Mouse (Mus musculus): ENCODE measurements around the gene 1700025C18Rik. TPM values are rescaled to one million over a fixed set of nuclear protein-coding genes. Genes with fewer than 3 reads are reported as not detected.

Gene 1700025C18Rik
- polyA plus RNA-seq (2014; fragmentation: Nextera tagmentation; extraction: Ambion mirVana), result not detected in 2 replicates

DNA sequence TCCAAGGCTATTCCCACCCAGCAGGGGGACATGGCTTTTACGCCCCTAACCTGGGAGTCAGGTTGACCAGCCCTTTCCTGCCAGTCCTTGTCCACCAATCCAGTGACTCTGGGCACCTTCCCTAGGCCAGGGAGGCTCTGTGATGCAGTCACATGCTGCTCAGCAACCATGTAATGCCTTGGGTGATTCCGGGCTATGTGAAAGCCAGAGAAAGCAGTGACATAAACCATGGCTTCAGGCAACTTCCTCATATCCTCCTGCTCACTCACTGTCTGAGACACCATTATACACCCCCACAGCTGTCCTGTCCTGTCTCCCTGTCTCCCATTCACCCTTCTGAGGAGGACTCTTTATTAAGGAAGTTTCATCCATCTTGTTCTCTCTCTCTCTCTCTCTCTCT, at the start of gene 1700025C18Rik:
Gene 1700025C18Rik, minus strand, starts transcription at position 101 of the 400 bp plus-strand sequence.
- Histone ChIP-seq H3K27ac (ENCODE audit: low read depth) (no peak within 1 kb of the TSS), H3K9me3 (ENCODE audit: low read depth, low read length) (no peaks in the 10 kb centered on the region), H3K36me3 (ENCODE audit: insufficient read depth) (no peaks in the 10 kb centered on the region), H3K27me3 (ENCODE audit: insufficient read depth, low read length) (no peaks in the 10 kb centered on the region; the same call in 1 of the 2 replicates), H3K4me2 (no peak within 1 kb of the TSS), H3K9ac (no peak within 1 kb of the TSS), H3K4me3 (ENCODE audit: low read depth, low read length) (no peak within 1 kb of the TSS), H3K4me1 (ENCODE audit: insufficient read depth) (no peaks in the 10 kb centered on the region)
- 78% methylated on average over 2 of the region's 2 CpGs for WGBS
- TF ChIP-seq CTCF (IDR thresholded peaks at IDR 0.05; ENCODE audit: low read depth), result no peak
- ATAC-seq (ENCODE audit: insufficient read depth), result no peak
- DNase-seq, result no peak

DNA sequence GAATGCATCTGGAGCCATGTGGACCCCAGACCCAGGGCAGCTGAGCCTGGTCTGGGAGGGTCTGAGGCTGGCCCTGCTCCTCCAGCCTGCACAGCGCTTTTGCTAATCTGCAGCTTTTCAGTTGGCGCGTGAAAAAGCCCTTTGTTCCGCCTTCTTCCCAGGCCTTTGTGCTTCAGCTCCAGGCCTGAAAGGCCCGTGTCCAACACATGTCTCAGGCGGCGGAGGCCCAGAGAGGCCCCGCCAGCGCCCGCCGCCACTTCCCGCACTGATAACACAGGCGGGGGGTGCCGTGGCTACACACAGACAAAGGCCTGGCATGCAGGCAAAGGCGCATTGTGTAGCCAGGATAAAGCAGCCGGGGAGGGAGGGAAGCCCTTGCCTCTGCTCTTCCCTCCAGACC, 45.5 kb upstream of the 1700025C18Rik start:
- no peak for TF ChIP-seq CTCF (IDR thresholded peaks at IDR 0.05; ENCODE audit: low read depth)
- H3K4me3 ChIP-seq (ENCODE audit: low read depth, low read length), result no peak overlapping the region
- 0 out of 2 replicates have a peak overlapping the region, but pooled peaks have one; percentile 8 for H3K4me2 ChIP-seq
- no peaks in the 10 kb centered on the region for H3K36me3 ChIP-seq (ENCODE audit: insufficient read depth)
- peak overlapping the region; percentile 9; the same call in 1 of the 2 replicates for H3K9ac ChIP-seq
- H3K9me3 ChIP-seq (ENCODE audit: low read depth, low read length), result no peaks in the 10 kb centered on the region
- WGBS, result 12% methylated on average over 16 of the region's 16 CpGs
- peaks cover 4% of the 10 kb centered on the region; the same call in 1 of the 2 replicates for H3K27me3 ChIP-seq (ENCODE audit: insufficient read depth, low read length)
- H3K4me1 ChIP-seq (ENCODE audit: insufficient read depth), result 0 out of 2 replicates have a peak, but pooled peaks cover 4% of the 10 kb centered on the region
- peak; percentile 33; the same call in 1 of the 2 replicates for ATAC-seq (ENCODE audit: insufficient read depth)
- peak; percentile 46 for DNase-seq
- no peak overlapping the region for H3K27ac ChIP-seq (ENCODE audit: low read depth)

GRCm38 (mm10) chr2:165133566-165133965, 43.0 kb upstream of the 1700025C18Rik start:
- WGBS, result under 1% methylated on average over 15 of the region's 15 CpGs
- Histone ChIP-seq H3K9me3 (ENCODE audit: low read depth, low read length) (no peaks in the 10 kb centered on the region), H3K27ac (ENCODE audit: low read depth) (peak overlapping the region; percentile 65), H3K36me3 (ENCODE audit: insufficient read depth) (no peaks in the 10 kb centered on the region), H3K4me2 (peak overlapping the region; percentile 35; the same call in 1 of the 2 replicates), H3K9ac (no peak overlapping the region; the same call in 1 of the 2 replicates), H3K4me3 (ENCODE audit: low read depth, low read length) (no peak overlapping the region), H3K4me1 (ENCODE audit: insufficient read depth) (0 out of 2 replicates have a peak, but pooled peaks cover 4% of the 10 kb centered on the region), H3K27me3 (ENCODE audit: insufficient read depth, low read length) (no peaks in the 10 kb centered on the region)
- peak; percentile 53; the same call in 1 of the 2 replicates for ATAC-seq (ENCODE audit: insufficient read depth)
- no peak for TF ChIP-seq CTCF (IDR thresholded peaks at IDR 0.05; ENCODE audit: low read depth)
- peak; percentile 67 for DNase-seq

DNA sequence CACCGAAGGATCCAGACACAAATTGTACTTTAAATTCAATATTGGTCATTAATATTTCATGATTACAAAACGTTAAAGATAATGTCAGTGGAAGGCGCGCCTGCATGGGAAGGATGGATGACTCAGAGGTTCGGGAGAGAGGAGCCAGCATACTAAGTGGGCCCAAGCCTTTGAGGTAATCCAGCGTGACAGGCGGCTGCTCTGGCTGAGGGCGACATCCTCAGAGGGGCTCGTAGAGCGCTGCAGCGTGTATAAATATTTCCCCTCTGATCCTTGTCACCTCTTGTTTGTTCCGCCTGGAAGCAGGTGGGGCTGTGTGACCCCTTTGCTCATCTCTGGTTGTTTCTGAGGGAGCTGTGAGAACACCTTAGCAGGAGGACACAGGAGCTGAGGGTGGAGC, 40.9 kb upstream of the 1700025C18Rik start:
- no peak for DNase-seq
- ATAC-seq (ENCODE audit: insufficient read depth), result no peak
- H3K36me3 ChIP-seq (ENCODE audit: insufficient read depth), result no peaks in the 10 kb centered on the region
- no peak overlapping the region for H3K4me3 ChIP-seq (ENCODE audit: low read depth, low read length)
- WGBS, result 21% methylated on average over 12 of the region's 12 CpGs
- no peaks in the 10 kb centered on the region for H3K4me1 ChIP-seq (ENCODE audit: insufficient read depth)
- H3K27ac ChIP-seq (ENCODE audit: low read depth), result no peak overlapping the region
- no peak overlapping the region for H3K9ac ChIP-seq
- no peaks in the 10 kb centered on the region for H3K9me3 ChIP-seq (ENCODE audit: low read depth, low read length)
- no peak for TF ChIP-seq CTCF (IDR thresholded peaks at IDR 0.05; ENCODE audit: low read depth)
- H3K27me3 ChIP-seq (ENCODE audit: insufficient read depth, low read length), result peaks cover 3% of the 10 kb centered on the region; the same call in 1 of the 2 replicates
- H3K4me2 ChIP-seq, result no peak overlapping the region

GRCm38 (mm10) chr2:165129189-165129588, 38.6 kb upstream of the 1700025C18Rik start:
- no peak overlapping the region for H3K27ac ChIP-seq (ENCODE audit: low read depth)
- 39% methylated on average over 4 of the region's 4 CpGs for WGBS
- no peaks in the 10 kb centered on the region for H3K36me3 ChIP-seq (ENCODE audit: insufficient read depth)
- no peaks in the 10 kb centered on the region for H3K4me1 ChIP-seq (ENCODE audit: insufficient read depth)
- H3K9ac ChIP-seq, result no peak overlapping the region
- no peak overlapping the region for H3K4me3 ChIP-seq (ENCODE audit: low read depth, low read length)
- H3K4me2 ChIP-seq, result no peak overlapping the region
- no peak for DNase-seq
- TF ChIP-seq CTCF (IDR thresholded peaks at IDR 0.05; ENCODE audit: low read depth), result no peak
- ATAC-seq (ENCODE audit: insufficient read depth), result no peak
- no peaks in the 10 kb centered on the region for H3K9me3 ChIP-seq (ENCODE audit: low read depth, low read length)
- peaks cover 3% of the 10 kb centered on the region; the same call in 1 of the 2 replicates for H3K27me3 ChIP-seq (ENCODE audit: insufficient read depth, low read length)

GRCm38 (mm10) chr2:165126896-165127562, 36.5 kb upstream of the 1700025C18Rik start:
- Histone ChIP-seq H3K9me3 (ENCODE audit: low read depth, low read length) (no peaks in the 10 kb centered on the region), H3K27ac (ENCODE audit: low read depth) (no peak overlapping the region), H3K36me3 (ENCODE audit: insufficient read depth) (no peaks in the 10 kb centered on the region), H3K9ac (no peak overlapping the region), H3K4me1 (ENCODE audit: insufficient read depth) (no peaks in the 10 kb centered on the region), H3K27me3 (ENCODE audit: insufficient read depth, low read length) (peaks cover 3% of the 10 kb centered on the region; the same call in 1 of the 2 replicates), H3K4me2 (no peak overlapping the region), H3K4me3 (ENCODE audit: low read depth, low read length) (no peak overlapping the region)
- DNase-seq (no peak), ATAC-seq (ENCODE audit: insufficient read depth) (no peak)
- no peak for TF ChIP-seq CTCF (IDR thresholded peaks at IDR 0.05; ENCODE audit: low read depth)
- WGBS, result 47% methylated on average over 10 of the region's 10 CpGs

DNA sequence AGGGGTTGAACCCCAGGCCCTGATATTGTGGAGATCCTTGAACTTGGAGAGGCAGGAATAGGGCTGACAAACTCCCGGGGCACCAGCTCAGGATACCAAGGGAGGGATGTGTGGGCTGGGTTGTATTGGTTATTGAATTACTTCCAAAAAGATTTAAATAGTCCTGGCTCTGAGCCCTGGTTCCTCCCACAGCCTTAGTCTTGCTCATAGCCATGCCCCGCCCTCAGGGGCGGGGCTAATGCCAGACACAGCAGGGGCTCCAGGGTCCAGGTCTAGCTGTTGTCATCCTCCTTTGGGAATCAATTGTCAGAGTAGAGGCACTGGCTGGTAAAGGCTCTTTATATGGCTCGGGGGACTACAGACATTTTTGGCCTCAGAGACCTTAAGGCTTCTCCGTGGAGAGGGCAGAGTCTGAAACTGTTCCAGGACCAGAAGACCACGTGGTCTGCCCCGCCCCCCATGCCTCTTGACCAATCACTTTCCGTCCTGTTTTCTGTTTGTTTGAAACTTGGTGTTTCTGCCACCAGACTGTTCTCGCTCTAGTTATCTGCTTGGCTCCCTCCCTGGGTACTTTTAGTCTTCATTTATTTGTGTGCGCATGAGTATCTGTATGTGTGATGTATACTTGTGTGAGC, 30.8 kb upstream of the 1700025C18Rik start:
- H3K4me2 ChIP-seq, result no peak overlapping the region; the same call in 1 of the 2 replicates
- H3K9me3 ChIP-seq (ENCODE audit: low read depth, low read length), result no peaks in the 10 kb centered on the region
- no peak overlapping the region for H3K9ac ChIP-seq
- H3K27ac ChIP-seq (ENCODE audit: low read depth), result no peak overlapping the region
- TF ChIP-seq CTCF (IDR thresholded peaks at IDR 0.05; ENCODE audit: low read depth), result no peak
- 21% methylated on average over 10 of the region's 10 CpGs for WGBS
- H3K36me3 ChIP-seq (ENCODE audit: insufficient read depth), result no peaks in the 10 kb centered on the region
- ATAC-seq (ENCODE audit: insufficient read depth), result peak; percentile 66
- peaks cover 32% of the 10 kb centered on the region for H3K27me3 ChIP-seq (ENCODE audit: insufficient read depth, low read length)
- H3K4me3 ChIP-seq (ENCODE audit: low read depth, low read length), result no peak overlapping the region
- DNase-seq, result peak; percentile 80
- H3K4me1 ChIP-seq (ENCODE audit: insufficient read depth), result no peaks in the 10 kb centered on the region

Data from lung, embryonic 14.5 days (tissue).